Mouse (Mus musculus): ENCODE measurements around the gene Anxa4.
A peak's percentile ranks its signal among the peaks of the same experiment; 100 is the strongest.

Anxa4 gene

GRCm38 (mm10) chr6:86793021-86793815, at the start of gene Anxa4:
Gene Anxa4, minus strand, starts transcription at chr6:86793584.
- TF ChIP-seq GATA4 (IDR thresholded peaks at IDR 0.05; ENCODE audit: insufficient replicate concordance, low read length): no peak

- no peak for TF ChIP-seq GATA4 (IDR thresholded peaks at IDR 0.05; ENCODE audit: insufficient replicate concordance, low read length)
Observed at GRCm38 (mm10) chr6:86841949-86842348, 48.6 kb upstream of the Anxa4 start.

- TF ChIP-seq GATA4 (IDR thresholded peaks at IDR 0.05; ENCODE audit: insufficient replicate concordance, low read length): no peak
Observed at GRCm38 (mm10) chr6:86839089-86839488, 45.7 kb upstream of the Anxa4 start.

GRCm38 (mm10) chr6:86832802-86833502, 39.6 kb upstream of the Anxa4 start:
- TF ChIP-seq GATA4 (IDR thresholded peaks at IDR 0.05; ENCODE audit: insufficient replicate concordance, low read length): peak; percentile 39; the same call in 1 of the 2 replicates

- peak; percentile 46; the same call in 1 of the 2 replicates for TF ChIP-seq GATA4 (IDR thresholded peaks at IDR 0.05; ENCODE audit: insufficient replicate concordance, low read length)
Observed at GRCm38 (mm10) chr6:86830738-86831500, 37.5 kb upstream of the Anxa4 start.

GRCm38 (mm10) chr6:86829768-86830167, 36.4 kb upstream of the Anxa4 start:
- TF ChIP-seq GATA4 (IDR thresholded peaks at IDR 0.05; ENCODE audit: insufficient replicate concordance, low read length): no peak

- TF ChIP-seq GATA4 (IDR thresholded peaks at IDR 0.05; ENCODE audit: insufficient replicate concordance, low read length): no peak
Observed at GRCm38 (mm10) chr6:86827432-86827831, 34.0 kb upstream of the Anxa4 start.

- TF ChIP-seq GATA4 (IDR thresholded peaks at IDR 0.05; ENCODE audit: insufficient replicate concordance, low read length): no peak
Observed at GRCm38 (mm10) chr6:86824401-86824800, 31.0 kb upstream of the Anxa4 start.

- TF ChIP-seq GATA4 (IDR thresholded peaks at IDR 0.05; ENCODE audit: insufficient replicate concordance, low read length): no peak; the same call in 1 of the 2 replicates
Observed at GRCm38 (mm10) chr6:86823824-86824223, 30.4 kb upstream of the Anxa4 start.

GRCm38 (mm10) chr6:86823051-86823431, 29.7 kb upstream of the Anxa4 start:
- no peak for TF ChIP-seq GATA4 (IDR thresholded peaks at IDR 0.05; ENCODE audit: insufficient replicate concordance, low read length)

- TF ChIP-seq GATA4 (IDR thresholded peaks at IDR 0.05; ENCODE audit: insufficient replicate concordance, low read length): no peak
Observed at GRCm38 (mm10) chr6:86822285-86823050, 29.1 kb upstream of the Anxa4 start.

GRCm38 (mm10) chr6:86820690-86821089, 27.3 kb upstream of the Anxa4 start:
- no peak for TF ChIP-seq GATA4 (IDR thresholded peaks at IDR 0.05; ENCODE audit: insufficient replicate concordance, low read length)

- no peak for TF ChIP-seq GATA4 (IDR thresholded peaks at IDR 0.05; ENCODE audit: insufficient replicate concordance, low read length)
Observed at GRCm38 (mm10) chr6:86819926-86820325, 26.5 kb upstream of the Anxa4 start.

GRCm38 (mm10) chr6:86818914-86819313, 25.5 kb upstream of the Anxa4 start:
- no peak for TF ChIP-seq GATA4 (IDR thresholded peaks at IDR 0.05; ENCODE audit: insufficient replicate concordance, low read length)

- no peak; the same call in 1 of the 2 replicates for TF ChIP-seq GATA4 (IDR thresholded peaks at IDR 0.05; ENCODE audit: insufficient replicate concordance, low read length)
Observed at GRCm38 (mm10) chr6:86816586-86816985, 23.2 kb upstream of the Anxa4 start.

All from liver, adult (tissue).